Mouse (Mus musculus): Measurements from ENCODE around the gene Gucy2d. TPM values are rescaled to one million over a fixed set of nuclear protein-coding genes. Genes with fewer than 3 reads are reported as not detected.

The Gucy2d gene
- polyA plus RNA-seq, 1 experiment from 2014 or later = not detected

DNA sequence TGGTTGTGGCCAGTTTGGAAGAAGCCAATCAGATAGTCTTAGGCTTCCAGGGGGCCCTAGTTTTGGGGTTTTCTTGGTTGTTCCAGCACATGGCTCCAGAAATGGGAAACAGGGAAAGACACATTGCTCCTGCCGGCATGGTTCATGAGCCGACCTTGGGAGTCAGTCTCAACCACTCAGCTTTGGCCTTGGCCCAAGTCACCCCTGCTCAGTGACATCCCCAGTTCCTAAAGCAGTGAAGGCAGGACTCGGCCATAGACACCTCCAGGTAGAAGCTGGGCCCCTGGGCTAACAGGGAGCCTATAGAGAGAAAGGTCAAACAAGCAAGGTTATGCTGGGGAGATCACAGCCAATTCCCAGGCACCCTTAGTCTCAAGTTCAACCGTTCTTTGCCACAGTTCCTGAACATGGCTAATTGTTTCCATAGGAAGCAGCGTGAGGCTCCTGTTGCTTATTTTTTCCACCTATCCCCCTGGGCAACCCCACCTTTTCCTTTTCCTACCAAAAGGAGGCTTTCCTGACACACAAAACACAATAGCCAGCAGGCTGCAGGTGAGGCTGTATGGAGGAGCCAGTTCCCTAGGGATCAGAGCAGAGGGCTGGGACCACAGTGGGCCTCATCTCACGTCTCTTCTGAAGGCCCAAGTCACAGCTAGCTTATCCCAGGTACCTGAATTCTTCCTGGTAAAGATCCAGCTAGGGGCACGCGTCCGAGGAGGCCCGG lies 14.3 kb downstream of the Gucy2d start:
- no peak for ATAC-seq (ENCODE audit: insufficient number of reproducible peaks, insufficient read depth, low FRiP score, low read depth)
- 69% methylated on average over 10 of the region's 10 CpGs for WGBS
- no peaks in the 10 kb centered on the region for H3K9me3 ChIP-seq (ENCODE audit: control insufficient read depth, low read depth, low read length)

GRCm38 (mm10) chr7:98460319-98460718 lies 20.1 kb downstream of the Gucy2d start:
- ATAC-seq (ENCODE audit: insufficient number of reproducible peaks, insufficient read depth, low FRiP score, low read depth) = no peak
- Histone ChIP-seq H3K9me3 (ENCODE audit: control insufficient read depth, low read depth, low read length) (no peaks in the 10 kb centered on the region), H3K36me3 (ENCODE audit: control insufficient read depth, insufficient read depth, low read length) (no peaks in the 10 kb centered on the region), H3K27ac (ENCODE audit: low read length) (no peak overlapping the region), H3K4me3 (ENCODE audit: low read depth, low read length) (no peak overlapping the region), H3K4me1 (ENCODE audit: control insufficient read depth, insufficient read depth, low read length) (no peaks in the 10 kb centered on the region), H3K27me3 (ENCODE audit: control insufficient read depth, insufficient read depth, low read length) (no peaks in the 10 kb centered on the region), H3K4me2 (replicated peaks; ENCODE audit: low read depth, low read length) (no peak overlapping the region), H3K9ac (replicated peaks; ENCODE audit: low read depth, low read length) (no peak overlapping the region)
- WGBS = 40% methylated on average over 7 of the region's 7 CpGs

More for the DNA sequence above, 14.3 kb downstream of the Gucy2d start:
- no peaks in the 10 kb centered on the region for H3K36me3 ChIP-seq (ENCODE audit: control insufficient read depth, insufficient read depth, low read length)
- no peaks in the 10 kb centered on the region for H3K27me3 ChIP-seq (ENCODE audit: control insufficient read depth, insufficient read depth, low read length)
- no peak overlapping the region for H3K9ac ChIP-seq (replicated peaks; ENCODE audit: low read depth, low read length)
- no peak overlapping the region for H3K27ac ChIP-seq (ENCODE audit: low read length)
- H3K4me1 ChIP-seq (ENCODE audit: control insufficient read depth, insufficient read depth, low read length) = no peaks in the 10 kb centered on the region
- no peak overlapping the region for H3K4me3 ChIP-seq (ENCODE audit: low read depth, low read length)
- no peak overlapping the region for H3K4me2 ChIP-seq (replicated peaks; ENCODE audit: low read depth, low read length)

GRCm38 (mm10) chr7:98469089-98469488 lies 28.9 kb downstream of the Gucy2d start:
- no peak overlapping the region for H3K27ac ChIP-seq (ENCODE audit: low read length)
- no peak overlapping the region for H3K4me3 ChIP-seq (ENCODE audit: low read depth, low read length)
- WGBS = 64% methylated on average over 3 of the region's 3 CpGs
- H3K36me3 ChIP-seq (ENCODE audit: control insufficient read depth, insufficient read depth, low read length) = no peaks in the 10 kb centered on the region
- ATAC-seq (ENCODE audit: insufficient number of reproducible peaks, insufficient read depth, low FRiP score, low read depth) = no peak
- no peaks in the 10 kb centered on the region for H3K27me3 ChIP-seq (ENCODE audit: control insufficient read depth, insufficient read depth, low read length)
- H3K4me1 ChIP-seq (ENCODE audit: control insufficient read depth, insufficient read depth, low read length) = peaks cover 4% of the 10 kb centered on the region; the same call in 1 of the 2 replicates
- H3K9me3 ChIP-seq (ENCODE audit: control insufficient read depth, low read depth, low read length) = no peaks in the 10 kb centered on the region
- no peak overlapping the region for H3K9ac ChIP-seq (replicated peaks; ENCODE audit: low read depth, low read length)
- no peak overlapping the region for H3K4me2 ChIP-seq (replicated peaks; ENCODE audit: low read depth, low read length)

GRCm38 (mm10) chr7:98472529-98472928 lies 32.3 kb downstream of the Gucy2d start:
- Histone ChIP-seq H3K9ac (replicated peaks; ENCODE audit: low read depth, low read length) (no peak overlapping the region), H3K9me3 (ENCODE audit: control insufficient read depth, low read depth, low read length) (no peaks in the 10 kb centered on the region), H3K4me2 (replicated peaks; ENCODE audit: low read depth, low read length) (no peak overlapping the region), H3K36me3 (ENCODE audit: control insufficient read depth, insufficient read depth, low read length) (no peaks in the 10 kb centered on the region), H3K27ac (ENCODE audit: low read length) (no peak overlapping the region), H3K4me1 (ENCODE audit: control insufficient read depth, insufficient read depth, low read length) (peaks cover 4% of the 10 kb centered on the region; the same call in 1 of the 2 replicates), H3K27me3 (ENCODE audit: control insufficient read depth, insufficient read depth, low read length) (no peaks in the 10 kb centered on the region), H3K4me3 (ENCODE audit: low read depth, low read length) (no peak overlapping the region)
- ATAC-seq (ENCODE audit: insufficient number of reproducible peaks, insufficient read depth, low FRiP score, low read depth) = no peak
- 76% methylated on average over 2 of the region's 2 CpGs for WGBS

- no peak for ATAC-seq (ENCODE audit: insufficient number of reproducible peaks, insufficient read depth, low FRiP score, low read depth)
- WGBS = 61% methylated on average over 1 of the region's 1 CpGs
- Histone ChIP-seq H3K4me2 (replicated peaks; ENCODE audit: low read depth, low read length) (no peak overlapping the region), H3K27me3 (ENCODE audit: control insufficient read depth, insufficient read depth, low read length) (no peaks in the 10 kb centered on the region), H3K4me3 (ENCODE audit: low read depth, low read length) (no peak overlapping the region), H3K9me3 (ENCODE audit: control insufficient read depth, low read depth, low read length) (no peaks in the 10 kb centered on the region), H3K9ac (replicated peaks; ENCODE audit: low read depth, low read length) (no peak overlapping the region), H3K4me1 (ENCODE audit: control insufficient read depth, insufficient read depth, low read length) (no peaks in the 10 kb centered on the region), H3K27ac (ENCODE audit: low read length) (no peak overlapping the region), H3K36me3 (ENCODE audit: control insufficient read depth, insufficient read depth, low read length) (no peaks in the 10 kb centered on the region)
Measured at GRCm38 (mm10) chr7:98474558-98474957, 34.3 kb downstream of the Gucy2d start.

GRCm38 (mm10) chr7:98477153-98477552 lies 36.9 kb downstream of the Gucy2d start:
- H3K9me3 ChIP-seq (ENCODE audit: control insufficient read depth, low read depth, low read length) = no peaks in the 10 kb centered on the region
- WGBS = 88% methylated on average over 4 of the region's 4 CpGs
- no peak overlapping the region for H3K9ac ChIP-seq (replicated peaks; ENCODE audit: low read depth, low read length)
- no peaks in the 10 kb centered on the region for H3K27me3 ChIP-seq (ENCODE audit: control insufficient read depth, insufficient read depth, low read length)
- H3K4me1 ChIP-seq (ENCODE audit: control insufficient read depth, insufficient read depth, low read length) = no peaks in the 10 kb centered on the region
- no peak for ATAC-seq (ENCODE audit: insufficient number of reproducible peaks, insufficient read depth, low FRiP score, low read depth)
- no peak overlapping the region for H3K4me2 ChIP-seq (replicated peaks; ENCODE audit: low read depth, low read length)
- no peak overlapping the region for H3K27ac ChIP-seq (ENCODE audit: low read length)
- no peak overlapping the region for H3K4me3 ChIP-seq (ENCODE audit: low read depth, low read length)
- no peaks in the 10 kb centered on the region for H3K36me3 ChIP-seq (ENCODE audit: control insufficient read depth, insufficient read depth, low read length)

DNA sequence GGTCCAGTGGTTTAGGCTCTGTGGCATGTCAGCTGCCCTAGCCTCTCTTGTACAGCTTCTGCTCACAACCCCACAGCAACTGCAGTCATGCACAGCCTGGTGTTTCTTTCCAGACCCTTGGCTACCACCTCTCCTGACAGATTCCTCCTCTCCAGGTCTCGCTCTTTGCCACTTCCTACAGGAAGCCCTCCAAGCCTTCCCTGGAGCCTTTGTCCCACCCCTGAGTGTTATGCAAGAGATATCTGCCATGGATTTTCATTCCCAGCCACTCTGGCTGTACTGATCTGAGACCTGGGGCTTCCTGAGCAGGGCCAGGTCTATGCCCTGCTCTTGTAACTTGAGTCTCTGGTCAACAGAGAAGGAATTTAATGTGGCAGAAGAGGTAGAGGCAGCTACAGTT lies 40.3 kb downstream of the Gucy2d start:
- Histone ChIP-seq H3K9ac (replicated peaks; ENCODE audit: low read depth, low read length) (no peak overlapping the region), H3K4me3 (ENCODE audit: low read depth, low read length) (no peak overlapping the region), H3K36me3 (ENCODE audit: control insufficient read depth, insufficient read depth, low read length) (no peaks in the 10 kb centered on the region), H3K27me3 (ENCODE audit: control insufficient read depth, insufficient read depth, low read length) (no peaks in the 10 kb centered on the region), H3K4me1 (ENCODE audit: control insufficient read depth, insufficient read depth, low read length) (peaks cover 10% of the 10 kb centered on the region; the same call in 1 of the 2 replicates), H3K4me2 (replicated peaks; ENCODE audit: low read depth, low read length) (no peak overlapping the region), H3K27ac (ENCODE audit: low read length) (no peak overlapping the region), H3K9me3 (ENCODE audit: control insufficient read depth, low read depth, low read length) (no peaks in the 10 kb centered on the region)
- ATAC-seq (ENCODE audit: insufficient number of reproducible peaks, insufficient read depth, low FRiP score, low read depth) = no peak
- WGBS = 64% methylated on average over 1 of the region's 1 CpGs

- WGBS = 20% methylated on average over 9 of the region's 9 CpGs
Measured at GRCm38 (mm10) chr7:98481066-98481734, 41.0 kb downstream of the Gucy2d start.

More at GRCm38 (mm10) chr7:98481066-98481734, 41.0 kb downstream of the Gucy2d start:
- Histone ChIP-seq H3K9me3 (ENCODE audit: control insufficient read depth, low read depth, low read length) (no peaks in the 10 kb centered on the region), H3K4me2 (replicated peaks; ENCODE audit: low read depth, low read length) (no peak overlapping the region), H3K27me3 (ENCODE audit: control insufficient read depth, insufficient read depth, low read length) (no peaks in the 10 kb centered on the region), H3K4me1 (ENCODE audit: control insufficient read depth, insufficient read depth, low read length) (peaks cover 12% of the 10 kb centered on the region; the same call in 1 of the 2 replicates), H3K36me3 (ENCODE audit: control insufficient read depth, insufficient read depth, low read length) (no peaks in the 10 kb centered on the region), H3K27ac (ENCODE audit: low read length) (no peak overlapping the region), H3K9ac (replicated peaks; ENCODE audit: low read depth, low read length) (no peak overlapping the region), H3K4me3 (ENCODE audit: low read depth, low read length) (no peak overlapping the region)
- no peak; the same call in 1 of the 2 replicates for ATAC-seq (ENCODE audit: insufficient number of reproducible peaks, insufficient read depth, low FRiP score, low read depth)

Measured in stomach, embryonic 14.5 days (tissue).